16 mouse cellular contexts compared by ENCODE assay signal in genomic region chr5:136495581-136495980, GRCm38 (mm10).
"Had no signal": no experiment of that assay in that cellular context is flagged by ENCODE, and none has a peak within 500 bp of the region (broad histone marks: within the 10 kb centered on the region; RNA-seq: fewer than 3 reads in every experiment).

No protein-coding gene starts in this region.

- ATAC-seq: liver, postnatal 0 days; lung, postnatal 0 days; midbrain, embryonic 16.5 days had no signal

- H3K36me3 ChIP-seq: limb, embryonic 12.5 days; limb, embryonic 15.5 days; midbrain, embryonic 12.5 days had no signal

- H3K4me3 ChIP-seq: limb, embryonic 12.5 days; limb, embryonic 15.5 days; midbrain, embryonic 12.5 days had no signal

- H3K4me2 ChIP-seq: limb, embryonic 12.5 days; limb, embryonic 15.5 days; liver, embryonic 11.5 days; lung, embryonic 14.5 days; midbrain, embryonic 12.5 days had no signal

- H3K9me3 ChIP-seq: limb, embryonic 12.5 days; limb, embryonic 15.5 days; midbrain, embryonic 12.5 days had no signal

- H3K27me3 ChIP-seq: midbrain, embryonic 12.5 days had no signal

- DNase-seq: kidney, adult 18-20 months; kidney, adult 9 months; kidney, postnatal 14 days; kidney, postnatal 4 days; left cerebral cortex, postnatal 4 days; liver, postnatal 0 days; lung, embryonic 14.5 days; thymus, adult 2 months; thymus, postnatal 25 days had no signal

- H3K27ac ChIP-seq: limb, embryonic 12.5 days; limb, embryonic 15.5 days; liver, embryonic 14.5 days; midbrain, embryonic 12.5 days had no signal

- H3K9ac ChIP-seq: limb, embryonic 12.5 days; limb, embryonic 15.5 days; liver, embryonic 14.5 days; liver, postnatal 0 days; lung, embryonic 14.5 days; midbrain, embryonic 12.5 days had no signal
